Mouse (Mus musculus) C2C12 (cell line): Measurements from ENCODE around the gene Zfp120. TPM values are rescaled to one million over a fixed set of nuclear protein-coding genes. Genes with fewer than 3 reads are reported as not detected.
"Not testable (repeated sequence)": the region's sequence is repeated elsewhere in the genome, so short reads cannot be mapped to it uniquely, and the experiment has no call there.

Experiments
- H3K27me3 ChIP-seq: one replicate; pipeline ENCODE4 v1.6.1; 2011; ENCODE audit not compliant: control insufficient read depth, insufficient read depth, insufficient read length
- H3K36me3 ChIP-seq: one replicate; pipeline ENCODE4 v1.6.1; 2011; ENCODE audit not compliant: control insufficient read depth, insufficient read depth
- H3K4me3 ChIP-seq: one replicate; pipeline ENCODE4 v1.5.1; 2011; ENCODE audit warnings: mild to moderate bottlenecking, control low read depth; ENCODE audit not compliant: poor library complexity, insufficient read depth, severe bottlenecking
- H3K79me2 ChIP-seq: one replicate; pipeline ENCODE4 v1.6.1; 2011; ENCODE audit not compliant: control insufficient read depth, insufficient read depth
- H3K79me3 ChIP-seq: one replicate; pipeline ENCODE4 v1.6.1; 2011; ENCODE audit warnings: low read depth, control low read depth
- H3ac ChIP-seq: one replicate; pipeline ENCODE3; 2011; ENCODE audit warnings: low read depth; ENCODE audit not compliant: control insufficient read depth, insufficient read length
- CEBPB ChIP-seq: IDR thresholded peaks from one replicate; pipeline ENCODE4 v1.6.1; 2011; ENCODE audit warnings: low read depth, mild to moderate bottlenecking, control low read depth, moderate library complexity
- CTCF ChIP-seq: IDR thresholded peaks from one replicate; pipeline ENCODE4 v1.5.1; 2011; ENCODE audit not compliant: control insufficient read depth, insufficient read depth, insufficient read length
- FOSL1 ChIP-seq: IDR thresholded peaks from one replicate; pipeline ENCODE4 v1.8.0; 2011; ENCODE audit warnings: mild to moderate bottlenecking, low read length; ENCODE audit not compliant: poor library complexity, insufficient read depth, severe bottlenecking
- MAX ChIP-seq: IDR thresholded peaks from one replicate; pipeline ENCODE4 v1.6.1; 2011; ENCODE audit warnings: mild to moderate bottlenecking, control low read depth
- MYOD1 ChIP-seq: IDR thresholded peaks from one replicate; pipeline ENCODE4 v1.6.1; 2011; ENCODE audit warnings: low read depth; ENCODE audit not compliant: control insufficient read depth, insufficient read length
- MYOG ChIP-seq: IDR thresholded peaks from one replicate; pipeline ENCODE4 v1.6.1; 2011; ENCODE audit not compliant: control insufficient read depth, insufficient read length; ENCODE audit errors: extremely low read depth
- USF1 ChIP-seq: IDR thresholded peaks from one replicate; pipeline ENCODE4 v1.6.1; 2011; ENCODE audit warnings: low read depth, mild to moderate bottlenecking, control low read depth, moderate library complexity
- polyA plus RNA-seq: library from polyadenylated mRNA; unstranded; fragments of >200 nt; fragmentation: generic; extraction: Trizol; gene quantifications from one replicate; pipeline ENCODE4 v1.2.1, GENCODE M21; 2012; ENCODE audit warnings: missing spikeins

The Zfp120 gene
- polyA plus RNA-seq, 1 experiment: 1.4 TPM

DNA sequence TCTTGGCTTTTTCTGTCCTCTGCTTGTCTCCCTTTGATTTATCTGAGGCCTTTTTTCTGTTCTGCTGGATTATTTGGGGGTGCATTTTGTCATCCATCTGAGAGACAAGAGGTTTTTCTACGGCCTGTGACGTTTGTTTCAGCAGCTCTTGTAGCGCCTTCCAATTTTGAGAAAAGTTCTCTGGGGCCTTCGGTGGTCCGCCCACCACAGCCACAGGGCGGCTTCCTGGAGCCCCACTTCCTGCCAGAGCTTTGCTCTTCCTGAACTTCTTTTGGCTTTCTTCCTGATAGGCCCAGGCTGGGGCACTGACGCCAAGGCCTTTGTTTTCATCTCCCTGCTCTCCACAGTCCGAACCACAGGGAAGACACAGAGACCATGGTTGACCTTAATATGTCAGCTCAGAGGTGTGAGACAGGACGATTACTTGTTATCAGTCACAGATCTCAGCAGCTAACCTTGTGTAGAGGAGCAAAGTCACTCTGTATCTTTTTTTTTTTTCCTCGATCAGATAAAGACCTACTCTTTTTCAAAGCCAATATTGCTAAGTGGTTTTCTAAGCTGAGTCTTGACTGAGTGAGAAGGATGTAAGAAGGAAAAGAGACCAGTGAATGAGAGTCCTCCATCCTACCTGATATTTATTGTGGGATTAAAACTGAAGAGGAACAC is 25.1 kb downstream of the Zfp120 start:
- H3K4me3 ChIP-seq: no peak overlapping the region
- no peak overlapping the region for H3ac ChIP-seq
- H3K36me3 ChIP-seq: peaks cover 10% of the 10 kb centered on the region
- H3K79me3 ChIP-seq: no peaks in the 10 kb centered on the region
- no peaks in the 10 kb centered on the region for H3K27me3 ChIP-seq
- H3K79me2 ChIP-seq: no peaks in the 10 kb centered on the region
- TF ChIP-seq MAX (no peak), CTCF (no peak), MYOG (no peak), CEBPB (no peak), FOSL1 (no peak), USF1 (no peak), MYOD1 (no peak)

DNA sequence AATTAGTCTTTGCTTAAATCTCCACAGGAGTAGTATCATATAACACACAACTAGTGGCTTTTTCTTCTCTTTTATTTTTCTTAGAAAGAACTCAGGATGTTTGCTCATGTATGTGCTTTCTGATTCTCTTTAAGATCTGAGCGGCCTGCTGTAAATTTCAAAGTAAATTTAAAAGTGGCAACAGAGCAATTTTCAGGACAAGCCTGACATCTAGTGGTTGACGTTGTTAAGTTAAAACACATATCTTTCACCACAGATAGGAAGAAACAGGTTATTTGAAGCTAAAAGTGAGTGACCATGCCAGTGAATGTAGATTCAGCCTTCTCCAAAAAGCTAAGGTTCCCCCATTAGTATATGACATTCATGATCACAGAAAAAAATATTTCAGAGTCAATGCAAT is 36.9 kb downstream of the Zfp120 start:
- H3ac ChIP-seq, H3K27me3 ChIP-seq, H3K79me2 ChIP-seq, H3K4me3 ChIP-seq, H3K36me3 ChIP-seq, H3K79me3 ChIP-seq: not testable (repeated sequence)

Other genes with a start within 250 kb of the Zfp120 start
- not detected for gene Gm10770, start 43.0 kb upstream of the Zfp120 start, polyA plus RNA-seq
- gene Gm14139, start 45.0 kb upstream of the Zfp120 start, polyA plus RNA-seq: 1.3 TPM
- 0.74 TPM for gene Zfp937, start 81.4 kb upstream of the Zfp120 start, polyA plus RNA-seq
- gene Gm21994, start 118.9 kb upstream of the Zfp120 start, polyA plus RNA-seq: 0.83 TPM
- gene Gm14124, start 120.8 kb upstream of the Zfp120 start, polyA plus RNA-seq: 0.18 TPM
- gene Gm10130, start 187.0 kb upstream of the Zfp120 start, polyA plus RNA-seq: not detected
- gene 3300002I08Rik, start 226.1 kb upstream of the Zfp120 start, polyA plus RNA-seq: 0.75 TPM